Mouse (Mus musculus) cerebellum, adult 2 months (tissue): ENCODE measurements at regions not wholly inside any gene's neighbourhood (a gene's known extent, or its start where the extent isn't known, plus 50 kb on each side); places are given as distances from the start of the nearest gene placed in this dataset.

Experiments
- CTCF ChIP-seq: fragments of 200-500 bp; IDR thresholded peaks from 2 replicates; pipeline ENCODE4 v1.5.1; 2011; ENCODE audit warnings: low read depth, mild to moderate bottlenecking, control low read depth, low read length, moderate library complexity, borderline replicate concordance; ENCODE audit not compliant: insufficient read depth
- POLR2A ChIP-seq: fragments of 200-500 bp; IDR thresholded peaks from 2 replicates; pipeline ENCODE4 v1.6.1; 2011; ENCODE audit warnings: low read length, control low read depth, borderline replicate concordance; ENCODE audit not compliant: insufficient read depth

- TF ChIP-seq CTCF: no peak
- TF ChIP-seq POLR2A: no peak
These were observed 63.3 kb upstream of the Thsd7a start for GRCm38 (mm10) chr6:12812467-12812866.
